Mouse (Mus musculus) lung, postnatal 0 days (tissue): Measurements from ENCODE around the gene Map7.

Experiments
- CTCF ChIP-seq: IDR thresholded peaks from 2 replicates; pipeline ENCODE4 v1.5.1; 2016; ENCODE audit warnings: antibody characterized with exemption, mild to moderate bottlenecking
- EP300 ChIP-seq: IDR thresholded peaks from 2 replicates; pipeline ENCODE4 v1.6.1; 2016; ENCODE audit warnings: antibody characterized with exemption, mild to moderate bottlenecking, control low read depth

DNA sequence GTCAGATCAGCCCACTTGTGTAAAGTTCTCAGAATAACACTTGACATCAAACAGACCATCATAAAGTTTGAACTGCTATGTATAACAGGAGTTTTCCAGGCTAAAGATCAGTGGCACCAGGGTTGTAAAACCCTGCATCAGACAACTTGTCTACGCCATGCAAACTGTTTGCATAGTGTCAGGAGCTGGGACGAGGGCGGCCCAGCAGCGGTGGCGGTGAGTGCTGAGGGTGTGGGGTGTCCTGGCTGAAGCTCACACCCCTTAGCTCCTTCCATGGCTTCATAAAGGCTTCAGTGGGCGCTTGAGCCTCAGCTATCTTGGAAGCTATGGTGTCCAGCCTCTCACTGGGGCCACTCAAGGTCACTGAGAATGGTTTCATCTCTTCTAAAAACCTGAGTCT is 55.2 kb downstream of the Map7 start:
- no peak for TF ChIP-seq CTCF
- no peak for TF ChIP-seq EP300
